Mouse (Mus musculus): ENCODE data around the gene Srgap3. TPM values are rescaled to one million over a fixed set of nuclear protein-coding genes. Genes with fewer than 3 reads are reported as not detected.

Srgap3 gene
- polyA plus RNA-seq, 1 experiment from 2014 or later, result 68.2 TPM

DNA sequence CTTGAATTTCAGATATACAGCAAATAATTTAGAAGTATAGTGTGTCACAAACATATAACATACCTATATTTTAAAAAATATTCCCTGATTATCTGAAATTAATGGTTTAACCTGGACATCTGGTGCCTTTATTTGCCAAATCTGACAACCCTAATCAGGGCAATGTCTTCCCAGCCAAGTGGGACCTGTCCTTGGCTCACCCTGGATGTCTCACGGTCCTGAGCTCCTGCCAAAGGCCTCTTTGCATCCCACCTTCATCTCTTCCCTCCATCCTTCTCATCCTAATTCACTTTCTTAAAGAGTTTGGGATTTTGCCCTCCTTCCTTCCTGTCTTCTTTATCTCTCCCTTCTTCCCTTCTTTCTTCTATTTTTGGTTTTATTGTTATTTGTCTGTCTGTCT, 248.0 kb downstream of the Srgap3 start:
- Histone ChIP-seq H3K27ac (ENCODE audit: low read depth, low read length) (no peak overlapping the region), H3K9me3 (ENCODE audit: control insufficient read depth, low read length) (no peaks in the 10 kb centered on the region), H3K27me3 (ENCODE audit: control insufficient read depth, insufficient read depth, low read length) (no peaks in the 10 kb centered on the region), H3K36me3 (ENCODE audit: control insufficient read depth, insufficient read depth, low read length) (no peaks in the 10 kb centered on the region), H3K4me2 (ENCODE audit: low read depth, low read length) (no peak overlapping the region), H3K9ac (replicated peaks; ENCODE audit: low read depth, low read length) (no peak overlapping the region), H3K4me3 (ENCODE audit: low read depth, low read length) (no peak overlapping the region), H3K4me1 (ENCODE audit: control insufficient read depth, insufficient read depth, low read length) (no peaks in the 10 kb centered on the region)
- 77% methylated on average over 1 of the region's 1 CpGs for WGBS
- no peak for ATAC-seq (ENCODE audit: low read depth)

DNA sequence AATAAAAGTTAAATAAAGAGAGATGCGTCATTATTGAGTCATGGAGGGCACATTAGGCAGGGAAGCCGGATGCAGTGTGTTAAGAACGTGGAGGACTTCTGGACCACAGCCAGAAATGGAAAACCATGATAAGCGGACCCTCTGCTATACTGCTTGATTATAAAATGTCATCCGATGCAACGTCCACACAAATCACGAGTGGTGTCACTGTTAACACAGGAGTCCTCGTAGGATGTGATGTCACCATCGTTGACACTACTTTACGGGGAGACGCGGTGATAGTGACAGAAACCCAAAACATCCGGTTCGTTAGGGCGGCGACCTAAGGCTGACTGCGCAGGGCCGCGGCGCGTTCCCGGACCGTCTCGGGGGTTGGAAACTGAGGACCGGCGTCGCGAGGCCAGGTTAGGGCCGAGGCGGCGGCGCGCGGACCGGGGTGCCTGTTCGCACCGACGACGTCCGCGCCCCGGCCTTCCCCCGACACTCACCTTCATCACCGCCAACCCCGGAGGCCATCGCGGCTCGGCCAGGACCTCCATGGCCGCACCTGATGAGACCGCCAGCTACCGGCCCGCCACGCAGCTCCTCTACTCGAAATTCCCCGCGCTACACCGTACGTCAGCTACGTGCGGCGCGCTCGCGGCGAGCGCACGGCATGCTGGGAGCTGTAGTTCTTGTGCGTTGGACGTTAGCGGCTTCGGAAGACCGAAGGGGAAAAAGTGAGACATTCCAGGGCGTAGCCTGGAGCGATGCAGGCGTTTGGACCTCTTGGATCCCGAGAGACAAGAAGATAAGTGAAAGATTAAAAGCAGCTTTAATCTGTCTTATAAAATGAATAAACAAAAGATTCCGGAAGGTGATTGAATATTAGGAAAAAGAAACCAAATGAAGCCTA, 250.8 kb downstream of the Srgap3 start, which contains the start of gene Rad18:
Rad18 (minus strand) TSS at position 631 of the 895 bp plus-strand sequence.
- under 1% methylated on average over 70 of the region's 77 CpGs for WGBS
- ATAC-seq (ENCODE audit: low read depth), result peak; percentile 95
- peak within 1 kb of the TSS; percentile 88 for H3K4me2 ChIP-seq (ENCODE audit: low read depth, low read length)
- peak within 1 kb of the TSS; percentile 56 for H3K9ac ChIP-seq (replicated peaks; ENCODE audit: low read depth, low read length)
- H3K4me1 ChIP-seq (ENCODE audit: control insufficient read depth, insufficient read depth, low read length), result no peaks in the 10 kb centered on the region
- no peaks in the 10 kb centered on the region for H3K27me3 ChIP-seq (ENCODE audit: control insufficient read depth, insufficient read depth, low read length)
- H3K9me3 ChIP-seq (ENCODE audit: control insufficient read depth, low read length), result no peaks in the 10 kb centered on the region
- H3K4me3 ChIP-seq (ENCODE audit: low read depth, low read length), result peak within 1 kb of the TSS; percentile 66
- H3K27ac ChIP-seq (ENCODE audit: low read depth, low read length), result 0 out of 2 replicates have a peak within 1 kb of the TSS, but pooled peaks have one; percentile 7
- no peaks in the 10 kb centered on the region for H3K36me3 ChIP-seq (ENCODE audit: control insufficient read depth, insufficient read depth, low read length)

DNA sequence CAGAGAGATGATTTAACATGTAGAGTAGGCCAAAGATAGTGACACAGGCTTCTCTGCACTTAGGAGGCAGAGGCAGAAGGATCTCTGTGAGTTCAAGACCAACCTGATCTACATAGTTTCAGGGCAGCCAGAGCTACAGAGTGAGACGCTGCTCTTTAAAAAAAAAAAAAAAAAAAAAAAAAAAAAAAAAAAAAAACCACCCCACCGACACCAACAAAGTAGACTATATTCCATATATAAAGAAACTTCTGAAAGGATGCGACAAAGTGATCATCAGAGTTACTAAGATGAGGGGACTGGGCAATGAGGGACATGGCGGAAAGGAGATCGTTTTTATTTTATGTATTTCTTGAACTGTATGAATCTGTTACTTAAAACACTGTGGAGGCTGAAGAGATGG, 252.6 kb downstream of the Srgap3 start:
- no peaks in the 10 kb centered on the region for H3K27me3 ChIP-seq (ENCODE audit: control insufficient read depth, insufficient read depth, low read length)
- ATAC-seq (ENCODE audit: low read depth), result no peak

DNA sequence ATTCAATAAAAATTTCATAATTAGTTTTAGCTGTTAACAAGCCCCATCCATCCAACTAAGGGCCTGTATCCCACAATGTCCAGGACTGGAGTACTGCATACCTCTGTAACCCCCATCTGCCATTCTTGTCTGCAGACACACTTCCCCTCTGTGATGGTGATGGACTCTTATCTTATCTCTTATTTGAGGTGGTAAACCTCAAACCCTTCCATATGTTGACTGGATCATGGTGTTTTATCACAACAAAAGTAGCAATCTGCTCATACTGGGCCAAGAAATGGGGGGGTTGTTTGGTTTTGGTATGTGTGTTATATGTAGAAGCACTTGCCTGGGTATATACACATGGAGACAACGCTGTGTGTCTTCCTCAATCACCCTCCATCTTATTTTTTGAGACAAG, 255.5 kb downstream of the Srgap3 start:
- no peak overlapping the region for H3K9ac ChIP-seq (replicated peaks; ENCODE audit: low read depth, low read length)
- no peak overlapping the region for H3K4me3 ChIP-seq (ENCODE audit: low read depth, low read length)
- ATAC-seq (ENCODE audit: low read depth), result no peak
- H3K36me3 ChIP-seq (ENCODE audit: control insufficient read depth, insufficient read depth, low read length), result no peaks in the 10 kb centered on the region
- no peaks in the 10 kb centered on the region for H3K27me3 ChIP-seq (ENCODE audit: control insufficient read depth, insufficient read depth, low read length)
- no peaks in the 10 kb centered on the region for H3K9me3 ChIP-seq (ENCODE audit: control insufficient read depth, low read length)
- H3K4me2 ChIP-seq (ENCODE audit: low read depth, low read length), result no peak overlapping the region
- no peak overlapping the region for H3K27ac ChIP-seq (ENCODE audit: low read depth, low read length)
- no peaks in the 10 kb centered on the region for H3K4me1 ChIP-seq (ENCODE audit: control insufficient read depth, insufficient read depth, low read length)
- WGBS, result 100% methylated on average over 1 of the region's 1 CpGs

More for the DNA sequence above, 252.6 kb downstream of the Srgap3 start:
- H3K9ac ChIP-seq (replicated peaks; ENCODE audit: low read depth, low read length), result no peak overlapping the region
- no peaks in the 10 kb centered on the region for H3K36me3 ChIP-seq (ENCODE audit: control insufficient read depth, insufficient read depth, low read length)
- WGBS, result 92% methylated on average over 5 of the region's 5 CpGs
- no peak overlapping the region for H3K4me2 ChIP-seq (ENCODE audit: low read depth, low read length)
- H3K27ac ChIP-seq (ENCODE audit: low read depth, low read length), result no peak overlapping the region
- H3K4me3 ChIP-seq (ENCODE audit: low read depth, low read length), result no peak overlapping the region
- H3K4me1 ChIP-seq (ENCODE audit: control insufficient read depth, insufficient read depth, low read length), result no peaks in the 10 kb centered on the region
- H3K9me3 ChIP-seq (ENCODE audit: control insufficient read depth, low read length), result no peaks in the 10 kb centered on the region

GRCm38 (mm10) chr6:112688033-112688432, 259.0 kb downstream of the Srgap3 start:
- ATAC-seq (ENCODE audit: low read depth), result no peak
- 96% methylated on average over 3 of the region's 3 CpGs for WGBS

GRCm38 (mm10) chr6:112686485-112686884, 260.6 kb downstream of the Srgap3 start:
- no peak overlapping the region for H3K9ac ChIP-seq (replicated peaks; ENCODE audit: low read depth, low read length)
- H3K27me3 ChIP-seq (ENCODE audit: control insufficient read depth, insufficient read depth, low read length), result no peaks in the 10 kb centered on the region
- WGBS, result 89% methylated on average over 7 of the region's 7 CpGs
- H3K4me3 ChIP-seq (ENCODE audit: low read depth, low read length), result no peak overlapping the region
- no peaks in the 10 kb centered on the region for H3K4me1 ChIP-seq (ENCODE audit: control insufficient read depth, insufficient read depth, low read length)
- no peak overlapping the region for H3K4me2 ChIP-seq (ENCODE audit: low read depth, low read length)
- H3K9me3 ChIP-seq (ENCODE audit: control insufficient read depth, low read length), result no peaks in the 10 kb centered on the region
- no peak overlapping the region for H3K27ac ChIP-seq (ENCODE audit: low read depth, low read length)
- no peaks in the 10 kb centered on the region for H3K36me3 ChIP-seq (ENCODE audit: control insufficient read depth, insufficient read depth, low read length)
- no peak for ATAC-seq (ENCODE audit: low read depth)

More at GRCm38 (mm10) chr6:112688033-112688432, 259.0 kb downstream of the Srgap3 start:
- H3K36me3 ChIP-seq (ENCODE audit: control insufficient read depth, insufficient read depth, low read length), result no peaks in the 10 kb centered on the region
- H3K9me3 ChIP-seq (ENCODE audit: control insufficient read depth, low read length), result no peaks in the 10 kb centered on the region
- no peak overlapping the region for H3K9ac ChIP-seq (replicated peaks; ENCODE audit: low read depth, low read length)
- no peak overlapping the region for H3K27ac ChIP-seq (ENCODE audit: low read depth, low read length)
- H3K4me2 ChIP-seq (ENCODE audit: low read depth, low read length), result no peak overlapping the region
- no peaks in the 10 kb centered on the region for H3K4me1 ChIP-seq (ENCODE audit: control insufficient read depth, insufficient read depth, low read length)
- H3K27me3 ChIP-seq (ENCODE audit: control insufficient read depth, insufficient read depth, low read length), result no peaks in the 10 kb centered on the region
- no peak overlapping the region for H3K4me3 ChIP-seq (ENCODE audit: low read depth, low read length)

DNA sequence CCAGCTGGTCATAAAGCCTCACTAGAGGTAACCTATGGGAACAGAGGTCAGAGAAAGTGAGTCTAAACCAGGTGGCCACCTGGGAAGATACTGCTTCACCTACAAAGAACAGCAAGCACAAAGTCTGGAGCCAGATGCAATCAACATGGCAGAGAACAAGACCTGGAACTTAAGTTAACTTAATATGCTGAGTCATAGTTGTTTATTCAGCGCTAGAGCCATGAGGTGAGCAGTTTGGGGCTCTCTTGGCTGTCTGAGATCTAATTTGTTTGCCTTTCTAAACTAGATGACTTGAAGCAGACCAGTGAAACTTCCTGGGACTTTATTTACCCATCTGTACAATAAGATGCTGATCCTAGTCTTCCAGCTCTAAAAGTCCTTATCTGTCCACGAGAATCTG, 263.0 kb downstream of the Srgap3 start:
- Histone ChIP-seq H3K9me3 (ENCODE audit: control insufficient read depth, low read length) (no peaks in the 10 kb centered on the region), H3K9ac (replicated peaks; ENCODE audit: low read depth, low read length) (no peak overlapping the region), H3K27me3 (ENCODE audit: control insufficient read depth, insufficient read depth, low read length) (no peaks in the 10 kb centered on the region), H3K36me3 (ENCODE audit: control insufficient read depth, insufficient read depth, low read length) (no peaks in the 10 kb centered on the region), H3K4me1 (ENCODE audit: control insufficient read depth, insufficient read depth, low read length) (no peaks in the 10 kb centered on the region), H3K4me2 (ENCODE audit: low read depth, low read length) (no peak overlapping the region), H3K27ac (ENCODE audit: low read depth, low read length) (no peak overlapping the region), H3K4me3 (ENCODE audit: low read depth, low read length) (no peak overlapping the region)
- ATAC-seq (ENCODE audit: low read depth), result no peak
- WGBS, result 87% methylated on average over 2 of the region's 2 CpGs

Other genes with a start within 250 kb of the Srgap3 start
- 46.6 and 47.2 TPM in 2 replicates for gene Thumpd3, start 99.0 kb upstream of the Srgap3 start, polyA plus RNA-seq (2014; fragmentation: Nextera tagmentation; extraction: Ambion mirVana)
- gene Setd5, start 130.1 kb upstream of the Srgap3 start, polyA plus RNA-seq (2014; fragmentation: Nextera tagmentation; extraction: Ambion mirVana), result 56.3 and 63.1 TPM in 2 replicates
- gene Lhfpl4, start 248.1 kb upstream of the Srgap3 start, polyA plus RNA-seq (2014; fragmentation: Nextera tagmentation; extraction: Ambion mirVana), result 21.5 and 21.9 TPM in 2 replicates